33 mouse cellular contexts compared by ENCODE assay signal in the genomic region with DNA sequence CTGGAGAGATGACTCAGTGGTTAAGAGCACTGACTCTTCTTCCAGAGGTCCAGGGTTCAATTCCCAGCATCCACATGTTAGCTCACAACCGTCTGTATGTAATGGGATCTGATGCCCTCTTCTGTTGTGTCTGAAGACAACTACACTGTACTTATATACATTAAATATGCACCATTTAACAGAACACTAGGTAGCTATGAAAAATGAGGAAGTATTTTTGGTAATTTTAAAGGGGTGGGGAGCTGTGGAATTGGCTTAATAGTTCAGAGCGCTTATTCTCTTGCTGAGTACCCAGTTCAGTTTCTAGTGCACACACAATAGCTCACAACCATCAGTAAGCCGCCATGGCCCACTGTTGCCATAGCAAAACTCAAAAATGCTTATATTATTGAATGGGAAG.
"Had no signal": no experiment of that assay in that cellular context is flagged by ENCODE, and none has a peak within 500 bp of the region (broad histone marks: within the 10 kb centered on the region; RNA-seq: fewer than 3 reads in every experiment).

No protein-coding gene starts in this region.

- H3K27ac ChIP-seq: heart, embryonic 10.5 days; heart, embryonic 13.5 days; heart, embryonic 15.5 days; hindbrain, embryonic 10.5 days; hindbrain, embryonic 12.5 days; hindbrain, embryonic 13.5 days; hindbrain, embryonic 14.5 days; hindbrain, embryonic 15.5 days; hindbrain, postnatal 0 days; intestine, embryonic 15.5 days; kidney, postnatal 0 days; layer of hippocampus, adult 2 months had no signal

- H3K9me3 ChIP-seq: heart, embryonic 10.5 days; heart, embryonic 12.5 days; heart, embryonic 13.5 days; heart, embryonic 15.5 days; hindbrain, embryonic 10.5 days; hindbrain, embryonic 12.5 days; hindbrain, embryonic 13.5 days; hindbrain, embryonic 15.5 days; intestine, embryonic 15.5 days; kidney, embryonic 15.5 days had no signal

- ATAC-seq: hindbrain, embryonic 16.5 days; hindbrain, postnatal 0 days; inflammation-experienced regulatory T-cells, adult 6 months; intestine, embryonic 15.5 days; intestine, embryonic 16.5 days; intestine, postnatal 0 days had no signal

- H3K27me3 ChIP-seq: heart, embryonic 12.5 days; heart, embryonic 13.5 days; heart, embryonic 15.5 days; hindbrain, embryonic 12.5 days; hindbrain, embryonic 13.5 days; hindbrain, embryonic 15.5 days; intestine, embryonic 15.5 days; kidney, embryonic 15.5 days had no signal

- H3K9ac ChIP-seq: heart, embryonic 12.5 days; heart, embryonic 13.5 days; heart, embryonic 15.5 days; hindbrain, embryonic 12.5 days; hindbrain, embryonic 13.5 days; hindbrain, embryonic 14.5 days; hindbrain, embryonic 15.5 days; intestine, embryonic 15.5 days; kidney, embryonic 15.5 days had no signal

- H3K36me3 ChIP-seq: heart, embryonic 10.5 days; heart, embryonic 12.5 days; heart, embryonic 13.5 days; heart, embryonic 15.5 days; hindbrain, embryonic 10.5 days; hindbrain, embryonic 12.5 days; hindbrain, embryonic 13.5 days; hindbrain, embryonic 15.5 days; intestine, embryonic 15.5 days; kidney, embryonic 15.5 days had no signal

- DNase-seq: heart, postnatal 10 days; heart, postnatal 14 days; heart, postnatal 36 days; heart, postnatal 4 days; kidney, adult 11 months; kidney, adult 18-20 months; kidney, adult 2 months; kidney, adult 8-10 months; kidney, adult 9 months; kidney, postnatal 10 days; kidney, postnatal 25 days; kidney, postnatal 36 days; layer of hippocampus, adult 9-11 months; layer of hippocampus, postnatal 36 days had no signal

- H3K4me3 ChIP-seq: heart, embryonic 10.5 days; heart, embryonic 12.5 days; heart, embryonic 13.5 days; heart, embryonic 15.5 days; hindbrain, embryonic 10.5 days; hindbrain, embryonic 12.5 days; hindbrain, embryonic 13.5 days; hindbrain, embryonic 15.5 days; intestine, embryonic 15.5 days; kidney, embryonic 15.5 days; layer of hippocampus, adult 2 months had no signal

- H3K4me2 ChIP-seq: heart, embryonic 11.5 days; heart, embryonic 12.5 days; heart, embryonic 13.5 days; heart, embryonic 15.5 days; hindbrain, embryonic 12.5 days; hindbrain, embryonic 13.5 days; hindbrain, embryonic 14.5 days; hindbrain, embryonic 15.5 days; intestine, embryonic 15.5 days; kidney, embryonic 15.5 days had no signal
